ENCODE assay signal across 18 mouse cellular contexts in genomic region chr9:35431396-35431795, GRCm38 (mm10). TPM values are rescaled to one million over a fixed set of nuclear protein-coding genes. Genes with fewer than 3 reads are reported as not detected.
DNase-seq lines count a peak whose midpoint lies in the region; ATAC-seq lines count a peak whose summit lies in the region.
"Had no signal": no experiment of that assay in that cellular context is flagged by ENCODE, and none has a peak within 500 bp of the region (broad histone marks: within the 10 kb centered on the region; RNA-seq: fewer than 3 reads in every experiment).

No protein-coding gene starts in this region.

- H3K4me2 ChIP-seq in forebrain, embryonic 13.5 days = peak overlapping the region; percentile 24
- no peak overlapping the region for H3K4me2 ChIP-seq in forebrain, embryonic 12.5 days
- 0 out of 2 replicates have a peak overlapping the region, but pooled peaks have one; percentile 23 for H3K4me2 ChIP-seq in limb, embryonic 13.5 days (replicated peaks)
- peak overlapping the region; percentile 20; the same call in 1 of the 2 replicates for H3K4me2 ChIP-seq in limb, embryonic 15.5 days
- H3K4me2 ChIP-seq in hindbrain, embryonic 14.5 days (replicated peaks) = no peak overlapping the region
- H3K4me2 ChIP-seq: embryonic facial prominence, embryonic 13.5 days; heart, embryonic 12.5 days; hindbrain, embryonic 15.5 days had no signal

- no peaks in the 10 kb centered on the region for H3K36me3 ChIP-seq in forebrain, embryonic 13.5 days (ENCODE audit: poor library complexity, severe bottlenecking)
- H3K36me3 ChIP-seq in forebrain, embryonic 12.5 days (replicated peaks) = no peaks in the 10 kb centered on the region
- peaks cover 15% of the 10 kb centered on the region for H3K36me3 ChIP-seq in limb, embryonic 13.5 days
- peaks cover 21% of the 10 kb centered on the region for H3K36me3 ChIP-seq in limb, embryonic 10.5 days
- peaks cover 4% of the 10 kb centered on the region; the same call in 1 of the 2 replicates for H3K36me3 ChIP-seq in limb, embryonic 15.5 days
- no peaks in the 10 kb centered on the region for H3K36me3 ChIP-seq in hindbrain, embryonic 14.5 days (replicated peaks; ENCODE audit: control insufficient read depth, insufficient read depth)
- H3K36me3 ChIP-seq: heart, embryonic 12.5 days; hindbrain, embryonic 15.5 days had no signal

- peaks cover 85% of the 10 kb centered on the region for H3K4me1 ChIP-seq in forebrain, embryonic 13.5 days
- H3K4me1 ChIP-seq in forebrain, embryonic 12.5 days = peaks cover 58% of the 10 kb centered on the region
- H3K4me1 ChIP-seq in limb, embryonic 13.5 days = peaks cover 83% of the 10 kb centered on the region
- peaks cover 44% of the 10 kb centered on the region for H3K4me1 ChIP-seq in limb, embryonic 10.5 days
- H3K4me1 ChIP-seq in limb, embryonic 15.5 days = peaks cover 63% of the 10 kb centered on the region
- H3K4me1 ChIP-seq in hindbrain, embryonic 14.5 days (replicated peaks; ENCODE audit: control insufficient read depth, insufficient read depth, low read length) = peaks cover 32% of the 10 kb centered on the region

- DNase-seq in limb, embryonic 10.5 days (ENCODE audit: low spot score) = no peak
- DNase-seq in Muller cell, postnatal 12 days (ENCODE audit: inconsistent ontology term) = peak; percentile 85
- no peak for DNase-seq in ovary, postnatal 36 days (ENCODE audit: low spot score)
- DNase-seq in hindbrain, embryonic 14.5 days (ENCODE audit: low spot score) = no peak
- DNase-seq: adrenal gland, postnatal 10 days; cerebellum, adult 11-12 months; cerebellum, adult 9-10 months; cerebellum, postnatal 25 days; gastrocnemius, postnatal 14 days had no signal

- peak; percentile 39 for ATAC-seq in forebrain, embryonic 13.5 days
- ATAC-seq in forebrain, embryonic 12.5 days (ENCODE audit: low FRiP score) = no peak
- no peak for ATAC-seq in limb, embryonic 13.5 days (ENCODE audit: low FRiP score, low read depth)
- no peak for ATAC-seq in limb, embryonic 15.5 days (ENCODE audit: insufficient number of reproducible peaks, low FRiP score, low TSS enrichment, low read depth)
- ATAC-seq in hindbrain, embryonic 14.5 days (ENCODE audit: low FRiP score) = no peak
- ATAC-seq: intestine, embryonic 16.5 days had no signal

- 0 out of 2 replicates have a peak, but pooled peaks cover 2% of the 10 kb centered on the region for H3K27me3 ChIP-seq in forebrain, embryonic 13.5 days
- peaks cover 2% of the 10 kb centered on the region; the same call in 1 of the 2 replicates for H3K27me3 ChIP-seq in forebrain, embryonic 12.5 days
- no peaks in the 10 kb centered on the region for H3K27me3 ChIP-seq in limb, embryonic 13.5 days
- H3K27me3 ChIP-seq in limb, embryonic 10.5 days (ENCODE audit: low read depth, poor library complexity, severe bottlenecking) = no peaks in the 10 kb centered on the region
- H3K27me3 ChIP-seq in limb, embryonic 15.5 days = no peaks in the 10 kb centered on the region
- no peaks in the 10 kb centered on the region for H3K27me3 ChIP-seq in hindbrain, embryonic 14.5 days (ENCODE audit: control insufficient read depth, insufficient read depth, low read length)
- H3K27me3 ChIP-seq: embryonic facial prominence, embryonic 13.5 days; heart, embryonic 12.5 days; hindbrain, embryonic 15.5 days had no signal

- WGBS in forebrain, embryonic 13.5 days = 64% methylated on average over 6 of the region's 6 CpGs
- 74% methylated on average over 6 of the region's 6 CpGs for WGBS in forebrain, embryonic 12.5 days
- WGBS in limb, embryonic 13.5 days = 71% methylated on average over 6 of the region's 6 CpGs
- 85% methylated on average over 6 of the region's 6 CpGs for WGBS in limb, embryonic 10.5 days
- WGBS in limb, embryonic 15.5 days = 48% methylated on average over 6 of the region's 6 CpGs
- WGBS in hindbrain, embryonic 14.5 days = 72% methylated on average over 6 of the region's 6 CpGs

- H3K27ac ChIP-seq in forebrain, embryonic 13.5 days = peak overlapping the region; percentile 49
- no peak overlapping the region for H3K27ac ChIP-seq in forebrain, embryonic 12.5 days
- H3K27ac ChIP-seq in limb, embryonic 13.5 days = no peak overlapping the region
- H3K27ac ChIP-seq in limb, embryonic 10.5 days = no peak overlapping the region
- H3K27ac ChIP-seq in limb, embryonic 15.5 days = 0 out of 2 replicates have a peak overlapping the region, but pooled peaks have one; percentile 11
- no peak overlapping the region for H3K27ac ChIP-seq in hindbrain, embryonic 14.5 days
- H3K27ac ChIP-seq: embryonic facial prominence, embryonic 13.5 days; hindbrain, embryonic 10.5 days; hindbrain, embryonic 15.5 days had no signal

- H3K4me3 ChIP-seq in forebrain, embryonic 13.5 days = no peak overlapping the region
- no peak overlapping the region for H3K4me3 ChIP-seq in forebrain, embryonic 12.5 days (replicated peaks)
- no peak overlapping the region for H3K4me3 ChIP-seq in limb, embryonic 13.5 days
- no peak overlapping the region for H3K4me3 ChIP-seq in limb, embryonic 10.5 days
- no peak overlapping the region for H3K4me3 ChIP-seq in limb, embryonic 15.5 days
- H3K4me3 ChIP-seq in hindbrain, embryonic 14.5 days (replicated peaks; ENCODE audit: low read length) = no peak overlapping the region
- H3K4me3 ChIP-seq: embryonic facial prominence, embryonic 13.5 days; heart, embryonic 12.5 days; hindbrain, embryonic 10.5 days; hindbrain, embryonic 15.5 days had no signal

- no peaks in the 10 kb centered on the region for H3K9me3 ChIP-seq in forebrain, embryonic 13.5 days (replicated peaks)
- no peaks in the 10 kb centered on the region for H3K9me3 ChIP-seq in forebrain, embryonic 12.5 days
- H3K9me3 ChIP-seq in limb, embryonic 13.5 days = no peaks in the 10 kb centered on the region
- H3K9me3 ChIP-seq in limb, embryonic 10.5 days (replicated peaks) = no peaks in the 10 kb centered on the region
- no peaks in the 10 kb centered on the region for H3K9me3 ChIP-seq in limb, embryonic 15.5 days
- H3K9me3 ChIP-seq in hindbrain, embryonic 14.5 days (ENCODE audit: control insufficient read depth, low read length) = no peaks in the 10 kb centered on the region
- H3K9me3 ChIP-seq: embryonic facial prominence, embryonic 13.5 days; heart, embryonic 12.5 days; hindbrain, embryonic 10.5 days; hindbrain, embryonic 15.5 days had no signal

- no peak overlapping the region for H3K9ac ChIP-seq in forebrain, embryonic 13.5 days
- H3K9ac ChIP-seq in forebrain, embryonic 12.5 days = no peak overlapping the region
- no peak overlapping the region for H3K9ac ChIP-seq in limb, embryonic 13.5 days
- H3K9ac ChIP-seq in limb, embryonic 15.5 days = no peak overlapping the region
- H3K9ac ChIP-seq in hindbrain, embryonic 14.5 days = no peak overlapping the region
- H3K9ac ChIP-seq: heart, embryonic 12.5 days; hindbrain, embryonic 15.5 days had no signal

RNA-seq across cellular contexts. Expression of gene Cdon, which starts 10.5 kb away (rescaled TPM):
- polyA plus RNA-seq in forebrain, embryonic 13.5 days (2015; fragmentation: Nextera tagmentation; extraction: Ambion mirVana) = 20.7 and 22.1 TPM in 2 replicates
- polyA plus RNA-seq in forebrain, embryonic 12.5 days (2016; fragmentation: Nextera tagmentation; extraction: Ambion mirVana) = 23.4 and 23.7 TPM in 2 replicates
- polyA plus RNA-seq in limb, embryonic 13.5 days (2015; fragmentation: Nextera tagmentation; extraction: Ambion mirVana) = 37.0 and 37.6 TPM in 2 replicates
- polyA plus RNA-seq in limb, embryonic 10.5 days (2016; fragmentation: Nextera tagmentation; extraction: Ambion mirVana) = 10.5 and 16.1 TPM in 2 replicates
- polyA plus RNA-seq in limb, embryonic 15.5 days (2015; fragmentation: Nextera tagmentation; extraction: Ambion mirVana) = 28.6 and 35.9 TPM in 2 replicates
- 3.1 and 5.0 TPM in 2 replicates for polyA plus RNA-seq in hindbrain, embryonic 14.5 days (2014; fragmentation: Nextera tagmentation; extraction: Ambion mirVana)

Comparison
In these comparisons a context has a peak if more than half of its experiments do, and no peak if none do; other contexts are left out.
1. H3K27ac ChIP-seq: peak in forebrain, embryonic 13.5 days (single experiment) and limb, embryonic 15.5 days (single experiment); none in forebrain, embryonic 12.5 days (single experiment), limb, embryonic 13.5 days (single experiment), limb, embryonic 10.5 days (single experiment) and hindbrain, embryonic 14.5 days (single experiment).
2. H3K4me2 ChIP-seq: peak in forebrain, embryonic 13.5 days (single experiment), limb, embryonic 13.5 days (single experiment) and limb, embryonic 15.5 days (single experiment); none in forebrain, embryonic 12.5 days (single experiment) and hindbrain, embryonic 14.5 days (single experiment).